Mouse (Mus musculus) embryonic stem cell, embryonic (primary cell): ENCODE measurements around the gene Hdgf.

Experiments used
- CTCF ChIA-PET, 4 experiments: fragments of 300-600 bp in 2 of 4; fragments of 350-600 bp in 2 of 4; sonication (Branson Sonifier 250); formaldehyde crosslinking; loops; one replicate each; lab custom pipeline; 2022; ENCODE audit warnings: inconsistent platforms in 2 of 4; lab: Charles Lee
- POLR2A ChIA-PET, 4 experiments: fragments of 300-600 bp in 2 of 4; fragments of 350-600 bp in 2 of 4; sonication (Branson Sonifier 250); formaldehyde crosslinking; loops; one replicate each; lab custom pipeline; 2022; ENCODE audit warnings: antibody characterized with exemption in 4 of 4, inconsistent platforms in 1 of 4; lab: Charles Lee

Hdgf gene

DNA sequence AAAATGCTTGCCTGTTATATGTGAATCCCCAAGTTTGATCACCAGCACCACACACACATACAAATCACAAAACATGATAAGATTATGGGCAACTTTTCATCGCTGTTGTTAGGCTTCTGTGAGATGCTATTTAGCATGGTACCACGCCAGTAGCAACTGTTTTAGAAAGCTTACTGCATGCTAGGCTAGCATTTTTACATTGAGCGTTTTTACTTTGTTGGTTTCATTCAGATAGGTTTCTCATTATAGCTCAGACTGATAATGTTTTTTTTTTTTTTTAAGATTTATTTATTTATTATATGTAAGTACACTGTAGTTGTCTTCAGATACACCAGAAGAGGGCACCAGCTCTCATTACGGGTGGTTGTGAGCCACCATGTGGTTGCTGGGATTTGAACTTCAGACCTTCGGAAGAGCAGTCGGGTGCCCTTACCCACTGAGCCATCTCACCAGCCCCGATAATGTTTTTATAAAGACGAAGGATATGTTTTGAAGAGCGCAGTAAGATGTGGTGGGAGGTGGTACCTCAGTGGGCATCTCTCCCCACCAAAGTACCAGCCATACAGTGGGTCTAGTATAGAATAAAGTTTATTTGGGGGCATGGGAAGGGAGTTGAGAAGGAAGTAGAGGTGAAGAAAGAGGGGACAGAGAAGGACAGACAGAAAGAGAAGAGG is 14.3 kb downstream of the Hdgf start:
- ChIA-PET POLR2A (interaction anchor here in 3 of 4 experiments (0.6 to 8.2 kb wide), 26 partner anchors 8 to 783 kb away, joined by 3 to 125 read pairs (median 6); partner anchors contain the start of genes Prcc (in 3 of the 3), Hdgf (in 2 of the 3), Isg20l2 (in 2 of the 3) and Rrnad1 (in 2 of the 3)), CTCF (interaction anchor here in 3 of 4 experiments (0.7 to 1.4 kb wide), 8 partner anchors 9 to 440 kb away, joined by 3 to 9 read pairs (median 3); partner anchors contain the start of genes Isg20l2 (in 1 of the 3), Prcc (in 1 of the 3) and Rrnad1 (in 1 of the 3))

DNA sequence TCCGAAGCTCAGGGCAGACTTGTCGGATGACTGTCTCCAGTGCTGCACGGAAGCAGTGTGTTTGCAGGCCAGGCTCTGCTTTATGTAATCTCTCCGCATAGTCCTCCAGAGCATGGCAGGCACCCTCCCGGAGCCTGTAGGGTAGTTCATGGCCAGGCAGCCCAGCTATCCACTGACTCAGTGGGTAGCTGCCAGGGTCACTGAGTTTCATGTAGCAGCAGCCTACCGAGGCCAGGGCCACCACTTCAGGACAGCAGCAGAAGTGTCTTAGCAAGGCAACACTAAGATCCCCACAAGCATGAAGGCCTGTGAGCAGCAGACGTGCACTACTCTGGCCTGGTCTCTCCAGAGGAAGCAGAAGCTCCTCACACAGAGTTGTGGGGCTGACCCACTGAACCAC is 18.9 kb downstream of the Hdgf start:
- ChIA-PET CTCF (interaction anchor here in 2 of 4 experiments (0.7 to 1.7 kb wide), 3 partner anchors 11 to 46 kb away, joined by 3 to 6 read pairs (median 6); partner anchors contain the start of genes Nes (in 1 of the 2) and Prcc (in 1 of the 2)), POLR2A (interaction anchor here (0.6 to 3.8 kb wide), 29 partner anchors 8 to 422 kb away, joined by 3 to 18 read pairs (median 4); partner anchors contain the start of genes Hdgf (in 2 of the 4), Prcc (in 2 of the 4), Bcan (in 1 of the 4) and Cct3 (in 1 of the 4))

DNA sequence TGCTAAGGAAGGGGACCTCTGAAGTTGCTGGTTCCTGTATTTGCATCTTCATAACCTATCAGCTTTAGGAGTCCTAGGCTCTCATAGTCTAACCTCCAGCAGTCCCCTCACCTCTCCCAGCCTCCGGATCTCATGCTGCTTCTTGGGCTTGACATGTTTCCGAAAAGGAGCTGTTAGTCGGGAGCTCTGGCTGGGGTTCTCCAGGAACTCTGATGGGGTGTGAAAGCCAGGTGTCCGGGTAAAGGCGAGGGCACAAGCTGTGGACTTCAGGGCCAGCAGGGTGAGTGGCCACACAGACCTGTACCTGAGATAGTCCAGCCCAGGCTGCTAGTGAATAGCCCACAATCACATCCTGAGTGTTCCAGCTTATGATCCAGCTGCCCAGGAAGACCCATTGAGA is 21.3 kb downstream of the Hdgf start:
- ChIA-PET POLR2A (interaction anchor here in 3 of 4 experiments (0.6 to 5.3 kb wide), 17 partner anchors 9 to 131 kb away, joined by 3 to 51 read pairs (median 3); partner anchors contain the start of genes Hdgf (in 2 of the 3), Mrpl24 (in 2 of the 3), Prcc (in 2 of the 3) and Sh2d2a (in 1 of the 3)), CTCF (interaction anchor here in 2 of 4 experiments (0.9 to 1.6 kb wide), 4 partner anchors 33 to 47 kb away, joined by 3 to 5 read pairs (median 3); no protein-coding TSS in a partner anchor)

DNA sequence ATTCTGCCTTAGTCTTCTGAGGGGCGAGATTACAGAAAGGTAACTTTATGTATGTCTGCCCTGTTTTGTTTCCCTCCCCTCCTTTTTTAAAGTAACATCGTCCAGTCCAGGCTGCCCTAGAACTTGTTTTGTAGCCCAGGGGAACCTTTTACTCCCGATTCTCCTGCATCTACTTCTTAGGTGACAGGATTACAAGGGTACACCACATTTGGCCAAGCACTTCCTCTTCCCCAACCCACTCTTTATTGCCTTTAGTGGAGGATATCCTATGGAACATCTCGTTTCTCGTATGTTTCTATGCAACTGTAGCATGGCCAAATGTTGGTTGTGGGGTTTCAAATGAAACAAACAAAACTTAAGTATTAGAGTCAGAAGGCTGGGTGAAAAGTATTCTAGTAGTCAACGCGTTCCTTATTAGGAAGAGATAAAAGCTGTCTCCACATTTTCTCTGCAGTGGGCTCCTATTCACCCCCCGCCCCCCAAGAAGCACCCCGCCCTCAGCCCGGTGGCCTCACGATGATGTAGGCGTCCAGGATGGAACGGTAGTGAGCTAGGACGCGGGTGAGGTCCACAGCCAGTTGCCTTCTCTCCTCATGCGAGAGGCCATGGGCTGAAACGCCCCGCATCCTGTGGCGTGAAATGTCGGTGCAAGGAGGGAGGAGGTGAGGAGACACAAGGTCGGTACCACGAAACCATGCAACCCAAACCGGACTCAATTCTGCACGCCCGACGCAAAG is 23.4 kb downstream of the Hdgf start:
- ChIA-PET POLR2A (interaction anchor here in 3 of 4 experiments (0.6 to 5.3 kb wide), 33 partner anchors 9 to 406 kb away, joined by 3 to 51 read pairs (median 4); partner anchors contain the start of genes Prcc (in 3 of the 3), Hdgf (in 2 of the 3), Mrpl24 (in 2 of the 3) and Nes (in 2 of the 3)), CTCF (interaction anchor here in 3 of 4 experiments (0.7 to 1.5 kb wide), 10 partner anchors 9 to 352 kb away, joined by 3 to 9 read pairs (median 4); partner anchors contain the start of genes Ntrk1 (in 1 of the 3) and Prcc (in 1 of the 3))

DNA sequence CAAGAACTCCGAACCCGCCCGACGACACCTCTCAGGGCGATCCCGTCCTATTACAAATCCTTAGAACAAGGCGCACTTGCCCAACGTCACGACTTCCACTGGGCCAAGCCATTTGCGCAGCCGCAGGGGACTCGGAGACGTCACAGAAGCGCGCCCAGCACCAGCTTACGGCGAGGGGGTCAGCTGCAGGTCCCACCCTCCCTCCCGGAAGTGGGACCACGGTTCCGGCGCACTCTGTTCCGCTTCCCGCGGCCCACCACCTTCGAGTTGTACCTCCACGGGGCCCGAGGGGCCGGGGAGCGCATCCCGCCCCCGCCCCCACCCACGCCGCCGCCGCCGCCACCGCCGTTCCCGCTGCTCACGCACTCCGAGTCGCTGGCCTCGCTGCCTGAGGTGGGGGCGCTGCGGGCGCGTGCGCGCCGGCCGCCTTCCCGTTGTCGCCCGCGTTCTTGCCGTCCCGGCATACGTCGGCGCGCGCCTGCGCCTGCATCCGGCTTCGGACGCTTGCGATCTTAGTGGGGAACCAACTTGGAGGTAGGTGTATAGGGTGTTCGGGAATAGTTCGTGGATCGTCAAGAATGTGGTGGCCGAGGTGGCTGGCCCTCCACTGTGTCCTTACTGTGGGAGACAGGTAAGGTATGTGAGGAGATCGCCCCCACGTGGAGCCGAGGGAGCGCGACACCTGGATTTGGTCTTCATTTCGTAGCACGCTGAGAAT is 24.1 kb downstream of the Hdgf start, which contains the start of the genes Isg20l2 and Rrnad1:
TSS of gene Isg20l2 (plus strand) at position 237 of the 718 bp plus-strand sequence.
TSS of gene Rrnad1 (minus strand) at position 640 of the 718 bp plus-strand sequence.
- ChIA-PET CTCF (interaction anchor here in 3 of 4 experiments (0.6 to 1.5 kb wide), 11 partner anchors 10 to 351 kb away, joined by 3 to 9 read pairs (median 3); partner anchors contain the start of genes Ntrk1 (in 1 of the 3) and Prcc (in 1 of the 3)), POLR2A (interaction anchor here in 3 of 4 experiments (0.5 to 5.3 kb wide), 34 partner anchors 8 to 646 kb away, joined by 3 to 51 read pairs (median 4); partner anchors contain the start of genes Prcc (in 3 of the 3), Crabp2 (in 2 of the 3), Hdgf (in 2 of the 3) and Mrpl24 (in 2 of the 3))

DNA sequence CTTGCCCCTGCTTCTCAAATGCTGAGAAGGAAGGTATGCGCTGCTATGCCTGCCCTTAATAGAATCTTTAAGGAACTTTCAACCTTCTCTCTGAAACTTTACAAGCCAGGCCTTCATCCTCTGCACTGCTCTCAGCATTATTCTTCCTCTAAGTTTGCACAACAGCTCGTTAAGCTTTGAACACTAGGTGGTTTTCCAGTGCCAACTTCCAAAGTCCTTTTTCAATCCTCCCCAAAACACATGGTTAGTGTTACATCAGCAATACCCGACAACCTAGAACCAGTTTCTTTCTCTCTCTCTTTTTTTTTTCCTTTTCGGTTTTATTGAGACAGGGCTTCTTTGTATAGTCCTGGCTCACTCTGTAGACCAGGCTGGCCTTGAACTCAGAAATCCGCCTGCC is 27.9 kb downstream of the Hdgf start:
- CTCF ChIA-PET: interaction anchor here in 3 of 4 experiments (0.6 to 2.0 kb wide), 11 partner anchors 18 to 185 kb away, joined by 3 to 14 read pairs (median 4); no protein-coding TSS in a partner anchor
- POLR2A ChIA-PET: interaction anchor here in 3 of 4 experiments (0.7 to 1.8 kb wide), 14 partner anchors 9 to 343 kb away, joined by 3 to 8 read pairs (median 3); partner anchors contain the start of gene Nes (in 1 of the 3)

DNA sequence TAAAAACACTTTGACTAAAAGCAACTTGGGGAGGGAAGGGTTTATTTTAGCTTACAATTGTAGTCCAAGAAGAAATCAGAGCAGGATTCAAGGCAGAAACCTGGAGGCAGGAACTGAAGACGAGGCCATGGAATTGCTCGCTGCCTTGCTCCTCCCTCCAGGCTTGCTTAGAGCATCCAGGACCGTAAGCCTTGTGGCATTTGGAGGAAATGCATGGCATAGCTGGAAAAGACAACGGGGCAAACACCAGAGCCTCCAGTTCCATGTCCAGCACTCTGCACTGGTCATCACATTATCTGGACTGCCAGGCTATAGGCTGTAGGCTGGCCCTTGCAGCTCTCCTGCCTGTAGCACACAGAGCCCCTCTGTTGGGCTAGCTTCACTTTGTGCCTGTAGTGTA is 28.4 kb downstream of the Hdgf start:
- ChIA-PET POLR2A (interaction anchor here in 3 of 4 experiments (0.7 to 1.8 kb wide), 15 partner anchors 10 to 342 kb away, joined by 3 to 8 read pairs (median 3); partner anchors contain the start of gene Nes (in 2 of the 3)), CTCF (interaction anchor here in 3 of 4 experiments (0.8 to 2.0 kb wide), 11 partner anchors 18 to 185 kb away, joined by 3 to 14 read pairs (median 5); no protein-coding TSS in a partner anchor)

DNA sequence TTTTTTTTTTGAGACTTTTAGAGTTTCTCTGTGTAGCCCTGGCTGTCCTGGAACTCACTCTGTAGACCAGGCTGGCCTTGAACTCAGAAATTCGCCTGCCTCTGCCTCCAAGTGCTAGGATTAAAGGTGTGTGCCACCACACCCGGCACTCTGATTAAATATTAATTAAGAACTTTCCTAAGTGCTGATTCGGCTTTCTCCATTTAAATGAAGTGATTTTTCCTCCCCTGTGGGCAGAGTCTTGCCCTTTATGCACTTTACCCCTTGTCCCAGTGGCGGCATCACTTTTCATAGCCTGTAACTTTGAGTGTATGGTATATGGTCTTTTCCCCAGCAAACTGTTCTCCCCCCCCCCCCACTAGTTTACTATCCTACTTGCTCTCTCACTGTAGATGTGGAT is 29.1 kb downstream of the Hdgf start:
- CTCF ChIA-PET: interaction anchor here (0.6 to 2.5 kb wide), 19 partner anchors 17 to 171 kb away, joined by 3 to 64 read pairs (median 9); partner anchors contain the start of gene Nes (in 2 of the 4)
- POLR2A ChIA-PET: interaction anchor here in 2 of 4 experiments (0.7 to 6.7 kb wide), 21 partner anchors 10 to 342 kb away, joined by 3 to 68 read pairs (median 6); partner anchors contain the start of genes Nes (in 2 of the 2), Prcc (in 2 of the 2) and Crabp2 (in 1 of the 2)

DNA sequence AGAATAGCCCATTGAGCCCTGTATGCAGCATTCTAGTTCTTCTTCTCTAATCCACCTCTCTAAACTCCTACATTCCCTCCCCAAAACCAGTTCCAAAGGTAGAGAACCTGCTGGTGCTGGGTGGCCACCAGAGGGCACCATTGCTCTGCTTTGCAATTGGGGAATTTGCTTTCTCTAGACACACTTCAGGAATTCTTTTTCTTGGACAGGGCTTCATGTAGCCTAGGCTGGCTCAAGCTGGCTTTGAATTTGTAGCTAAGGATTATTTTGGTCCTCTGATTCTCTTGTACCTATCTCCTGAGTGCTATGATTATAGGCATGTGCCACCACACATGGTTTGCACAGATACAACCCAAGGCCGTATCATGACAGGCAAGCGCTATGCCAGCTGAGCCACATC is 29.7 kb downstream of the Hdgf start:
- POLR2A ChIA-PET: interaction anchor here (0.7 to 6.7 kb wide), 30 partner anchors 10 to 75 kb away, joined by 3 to 68 read pairs (median 5); partner anchors contain the start of genes Crabp2 (in 2 of the 4), Nes (in 2 of the 4), Prcc (in 2 of the 4) and Bcan (in 1 of the 4)
- CTCF ChIA-PET: interaction anchor here (0.6 to 2.5 kb wide), 41 partner anchors 11 to 186 kb away, joined by 3 to 64 read pairs (median 4); partner anchors contain the start of genes Nes (in 4 of the 4), Prcc (in 2 of the 4) and Crabp2 (in 1 of the 4)

DNA sequence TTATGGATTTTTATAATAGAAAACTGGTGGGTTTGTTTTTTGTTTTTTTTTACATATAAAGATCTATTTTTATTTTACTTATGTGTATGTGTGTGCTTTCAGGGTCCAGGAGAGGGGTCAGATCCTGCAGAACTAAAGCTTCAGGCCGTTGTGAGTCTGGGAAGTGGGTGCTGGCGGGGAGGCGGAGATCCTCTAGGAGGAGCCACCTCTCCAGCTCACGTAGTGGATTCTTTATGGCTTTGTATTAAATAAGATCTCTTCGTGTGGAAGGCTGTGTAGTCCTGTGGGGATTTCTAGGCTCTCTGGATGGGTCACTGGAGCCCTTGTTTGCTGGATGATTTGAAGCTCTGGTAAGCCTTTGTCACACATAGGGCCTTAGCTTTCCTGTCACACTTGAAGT is 34.5 kb downstream of the Hdgf start:
- CTCF ChIA-PET: interaction anchor here (0.5 to 4.1 kb wide), 14 partner anchors 8 to 256 kb away, joined by 3 to 27 read pairs (median 4); partner anchors contain the start of gene Bcan (in 1 of the 4)
- POLR2A ChIA-PET: interaction anchor here (0.7 to 6.7 kb wide), 23 partner anchors 7 to 139 kb away, joined by 3 to 68 read pairs (median 4); partner anchors contain the start of genes Hdgf (in 2 of the 4), Isg20l2 (in 2 of the 4), Rrnad1 (in 2 of the 4) and Crabp2 (in 1 of the 4)

DNA sequence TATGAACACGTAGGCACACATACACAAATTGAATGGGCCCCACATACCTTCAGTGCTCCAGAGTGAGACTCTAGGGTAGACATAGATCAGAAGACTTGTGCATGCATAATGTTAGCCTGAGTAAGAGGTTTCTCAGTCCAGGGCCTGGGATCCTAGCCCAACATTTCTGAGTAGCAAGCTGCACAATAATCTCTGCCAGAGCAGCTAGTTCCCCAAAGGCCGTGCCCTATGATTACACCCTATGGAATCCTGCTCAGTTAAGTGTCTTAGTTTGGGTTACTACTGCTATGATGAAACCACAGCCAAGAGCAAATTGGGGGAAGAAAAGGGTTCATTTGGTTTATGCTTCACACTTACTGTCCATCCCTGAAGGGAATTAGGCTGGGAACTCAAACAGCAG is 36.4 kb downstream of the Hdgf start:
- ChIA-PET CTCF (interaction anchor here in 1 of 4 experiments (3.5 kb wide), 1 partner anchor 45 kb away, joined by 12 read pairs; no protein-coding TSS in a partner anchor), POLR2A (interaction anchor here in 3 of 4 experiments (0.6 to 1.3 kb wide), 6 partner anchors 10 to 468 kb away, joined by 3 to 7 read pairs (median 4); partner anchors contain the start of gene Pmf1 (in 1 of the 3))

DNA sequence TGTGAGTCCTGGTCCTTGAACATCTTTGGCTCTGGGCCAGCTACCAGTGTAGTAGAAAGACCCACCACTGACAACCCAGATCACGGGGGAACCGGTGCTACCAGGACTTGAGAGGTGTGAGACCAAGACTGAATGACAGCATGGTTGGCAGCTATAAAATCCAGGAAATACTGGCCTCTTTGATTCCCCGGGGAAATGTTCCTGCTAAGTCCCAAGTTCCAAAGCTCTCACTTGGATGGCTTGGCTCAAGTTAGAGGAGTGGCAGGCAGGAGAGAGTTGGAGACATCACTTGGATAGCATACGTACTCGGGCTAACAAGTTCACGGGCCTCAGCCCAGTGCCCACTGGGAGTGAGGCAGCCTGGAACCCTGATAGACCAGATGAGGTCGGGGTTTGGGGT is 37.5 kb downstream of the Hdgf start:
- POLR2A ChIA-PET: interaction anchor here in 2 of 4 experiments (0.9 to 1.8 kb wide), 6 partner anchors 8 to 106 kb away, joined by 3 to 5 read pairs (median 3); partner anchors contain the start of gene Prcc (in 1 of the 2)
- CTCF ChIA-PET: interaction anchor here in 2 of 4 experiments (0.6 to 3.5 kb wide), 3 partner anchors 26 to 44 kb away, joined by 3 to 12 read pairs (median 5); no protein-coding TSS in a partner anchor

DNA sequence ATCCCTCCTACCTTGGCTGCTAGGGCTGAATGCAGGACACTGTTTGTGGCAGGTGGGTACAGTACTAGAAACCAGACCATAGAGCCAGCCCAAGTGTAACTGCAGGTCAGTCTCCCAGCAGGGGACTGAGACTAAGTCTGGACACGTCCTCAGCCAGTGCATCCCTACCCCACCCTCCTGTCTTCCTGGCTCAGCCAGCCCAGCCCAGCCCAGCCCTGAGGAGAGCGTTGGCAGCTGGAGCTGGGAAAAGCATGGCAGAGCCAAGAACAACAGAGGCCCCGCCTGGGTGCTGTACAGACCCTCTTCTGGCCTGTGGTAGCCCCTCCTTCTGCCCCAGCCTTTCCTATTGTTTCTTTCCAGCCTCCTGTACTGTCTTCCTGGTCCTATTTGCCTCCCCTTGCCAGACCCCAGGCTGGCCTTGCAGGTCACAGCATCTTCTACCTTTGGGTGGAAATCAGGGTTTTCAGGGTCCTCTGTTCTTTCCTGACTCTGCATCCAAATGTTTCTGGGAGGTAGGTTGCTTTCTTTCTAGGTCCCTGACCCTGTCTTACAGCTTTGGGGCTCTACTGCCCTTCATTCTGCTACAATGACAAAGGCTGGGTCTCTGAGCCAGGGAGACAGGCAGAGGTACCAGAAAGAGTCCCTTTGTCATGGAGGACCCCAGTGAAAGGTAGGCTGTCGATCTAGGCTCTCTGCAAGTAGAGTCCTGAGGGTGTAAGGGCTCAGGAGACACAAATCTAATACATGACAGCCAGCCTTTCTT is 38.9 kb downstream of the Hdgf start:
- ChIA-PET POLR2A (interaction anchor here in 2 of 4 experiments (0.7 to 9.9 kb wide), 8 partner anchors 6 to 59 kb away, joined by 3 to 96 read pairs (median 4); partner anchors contain the start of genes Nes (in 1 of the 2) and Prcc (in 1 of the 2)), CTCF (interaction anchor here in 2 of 4 experiments (1.0 to 3.5 kb wide), 6 partner anchors 8 to 42 kb away, joined by 3 to 12 read pairs (median 6); no protein-coding TSS in a partner anchor)

DNA sequence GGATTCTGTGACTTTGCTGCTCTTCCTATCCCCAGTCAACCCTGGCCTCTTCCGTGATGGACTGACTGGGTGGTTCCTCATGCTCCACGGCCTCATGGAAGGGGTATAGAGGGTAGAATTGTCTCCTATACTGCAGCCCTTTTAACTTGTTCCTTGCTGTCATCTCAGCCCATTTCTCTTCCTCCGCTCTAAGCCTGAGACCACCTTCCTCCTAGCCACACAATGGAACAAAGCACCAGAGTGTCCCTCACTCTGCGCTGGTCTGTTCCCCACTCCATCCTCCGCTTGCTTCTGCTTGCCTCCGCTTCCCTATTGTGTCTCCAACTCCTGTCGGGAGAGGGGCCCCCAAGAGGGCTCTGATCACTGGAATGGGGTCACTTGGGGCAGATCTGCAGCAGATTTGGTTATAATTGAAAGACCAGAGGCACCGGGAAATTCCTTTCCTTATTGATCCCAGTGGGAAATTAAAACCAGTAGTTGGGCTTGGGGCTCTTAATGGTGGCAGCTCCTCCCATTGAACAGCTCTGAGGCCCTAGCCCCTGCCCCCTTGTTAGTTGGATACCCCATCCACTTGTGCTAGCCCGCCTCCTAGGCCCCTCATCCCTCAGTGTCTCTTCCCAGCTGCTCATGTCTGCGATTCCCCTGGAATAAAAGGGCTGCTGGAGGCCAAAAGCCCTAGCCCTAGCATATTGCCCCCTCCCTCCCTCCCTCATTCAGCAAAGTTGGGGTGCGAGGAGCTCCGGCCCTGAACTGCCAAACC is 39.8 kb downstream of the Hdgf start:
- CTCF ChIA-PET: interaction anchor here in 2 of 4 experiments (0.6 to 7.8 kb wide), 5 partner anchors 10 to 1432 kb away, joined by 3 to 96 read pairs (median 4); no protein-coding TSS in a partner anchor
- POLR2A ChIA-PET: interaction anchor here in 3 of 4 experiments (0.6 to 9.9 kb wide), 16 partner anchors 7 to 229 kb away, joined by 3 to 96 read pairs (median 4); partner anchors contain the start of genes Nes (in 2 of the 3) and Prcc (in 1 of the 3)
